Mouse (Mus musculus): ENCODE results near the gene Eif4b. TPM values are rescaled to one million over a fixed set of nuclear protein-coding genes. Genes with fewer than 3 reads are reported as not detected.

Gene Eif4b
- polyA plus RNA-seq, 1 experiment = 100 TPM

GRCm38 (mm10) chr15:102120530-102120929 lies 47.0 kb downstream of the Eif4b start:
- no peak overlapping the region for H3K4me3 ChIP-seq (ENCODE audit: insufficient read depth, low read length)
- no peak overlapping the region for H3K27ac ChIP-seq (ENCODE audit: insufficient read depth, low read length)
- TF ChIP-seq CTCF (IDR thresholded peaks at IDR 0.05; ENCODE audit: extremely low read depth, insufficient read depth, low read length) (no peak), POLR2A (IDR thresholded peaks at IDR 0.05; ENCODE audit: extremely low read depth, insufficient read depth, low read length) (no peak)
- H3K4me1 ChIP-seq (ENCODE audit: control insufficient read depth, insufficient read depth, low read length) = no peaks in the 10 kb centered on the region

DNA sequence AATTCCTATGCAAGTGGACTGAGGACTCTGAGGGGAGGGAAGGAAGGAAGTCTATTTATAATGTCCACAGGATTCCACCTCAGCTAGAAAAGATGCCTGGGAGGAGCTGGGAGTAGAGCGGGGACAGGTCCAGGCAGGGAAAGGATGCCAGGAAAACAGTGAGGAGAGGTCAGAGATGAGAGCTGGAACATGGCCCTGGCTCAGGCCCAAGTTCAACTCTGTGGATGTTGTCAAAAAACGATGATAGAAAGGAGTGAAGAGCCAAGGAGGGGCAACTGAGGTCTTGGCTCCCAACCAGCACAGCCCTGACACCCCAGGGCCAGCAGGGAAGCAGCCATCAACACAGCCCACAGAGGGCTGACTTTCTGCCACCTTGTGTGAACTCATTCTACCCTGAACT lies 52.7 kb downstream of the Eif4b start:
- TF ChIP-seq CTCF (IDR thresholded peaks at IDR 0.05; ENCODE audit: extremely low read depth, insufficient read depth, low read length) (no peak), POLR2A (IDR thresholded peaks at IDR 0.05; ENCODE audit: extremely low read depth, insufficient read depth, low read length) (no peak)
- Histone ChIP-seq H3K4me3 (ENCODE audit: insufficient read depth, low read length) (no peak overlapping the region), H3K4me1 (ENCODE audit: control insufficient read depth, insufficient read depth, low read length) (no peaks in the 10 kb centered on the region), H3K27ac (ENCODE audit: insufficient read depth, low read length) (no peak overlapping the region)

GRCm38 (mm10) chr15:102133314-102133713 lies 59.7 kb downstream of the Eif4b start:
- no peak overlapping the region for H3K27ac ChIP-seq (ENCODE audit: insufficient read depth, low read length)
- H3K4me3 ChIP-seq (ENCODE audit: insufficient read depth, low read length) = no peak overlapping the region
- TF ChIP-seq POLR2A (IDR thresholded peaks at IDR 0.05; ENCODE audit: extremely low read depth, insufficient read depth, low read length) = no peak
- TF ChIP-seq CTCF (IDR thresholded peaks at IDR 0.05; ENCODE audit: extremely low read depth, insufficient read depth, low read length) = no peak
- no peaks in the 10 kb centered on the region for H3K4me1 ChIP-seq (ENCODE audit: control insufficient read depth, insufficient read depth, low read length)

DNA sequence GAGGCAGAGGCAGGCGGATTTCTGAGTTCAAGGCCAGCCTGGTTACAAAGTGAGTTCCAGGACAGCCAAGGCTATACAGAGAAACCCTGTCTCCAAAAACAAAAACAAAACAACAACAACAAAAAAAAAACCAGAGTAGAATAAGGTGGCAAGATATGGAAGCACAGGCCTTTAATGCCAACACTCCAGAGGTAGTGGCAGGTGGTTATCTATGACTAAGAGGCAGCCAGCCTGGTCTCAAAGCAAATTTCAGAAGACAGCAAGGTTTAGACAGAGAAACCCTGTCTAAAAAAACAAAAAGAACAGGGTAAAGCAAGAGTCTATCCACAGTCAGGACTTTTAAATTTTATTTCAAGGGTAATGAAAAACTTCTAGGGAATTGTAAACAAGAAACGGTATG lies 61.1 kb downstream of the Eif4b start:
- H3K27ac ChIP-seq (ENCODE audit: insufficient read depth, low read length) = no peak overlapping the region
- peak overlapping the region; percentile 97; the same call in 1 of the 2 replicates for H3K4me3 ChIP-seq (ENCODE audit: insufficient read depth, low read length)
- no peaks in the 10 kb centered on the region for H3K4me1 ChIP-seq (ENCODE audit: control insufficient read depth, insufficient read depth, low read length)
- no peak for TF ChIP-seq CTCF (IDR thresholded peaks at IDR 0.05; ENCODE audit: extremely low read depth, insufficient read depth, low read length)
- no peak for TF ChIP-seq POLR2A (IDR thresholded peaks at IDR 0.05; ENCODE audit: extremely low read depth, insufficient read depth, low read length)

DNA sequence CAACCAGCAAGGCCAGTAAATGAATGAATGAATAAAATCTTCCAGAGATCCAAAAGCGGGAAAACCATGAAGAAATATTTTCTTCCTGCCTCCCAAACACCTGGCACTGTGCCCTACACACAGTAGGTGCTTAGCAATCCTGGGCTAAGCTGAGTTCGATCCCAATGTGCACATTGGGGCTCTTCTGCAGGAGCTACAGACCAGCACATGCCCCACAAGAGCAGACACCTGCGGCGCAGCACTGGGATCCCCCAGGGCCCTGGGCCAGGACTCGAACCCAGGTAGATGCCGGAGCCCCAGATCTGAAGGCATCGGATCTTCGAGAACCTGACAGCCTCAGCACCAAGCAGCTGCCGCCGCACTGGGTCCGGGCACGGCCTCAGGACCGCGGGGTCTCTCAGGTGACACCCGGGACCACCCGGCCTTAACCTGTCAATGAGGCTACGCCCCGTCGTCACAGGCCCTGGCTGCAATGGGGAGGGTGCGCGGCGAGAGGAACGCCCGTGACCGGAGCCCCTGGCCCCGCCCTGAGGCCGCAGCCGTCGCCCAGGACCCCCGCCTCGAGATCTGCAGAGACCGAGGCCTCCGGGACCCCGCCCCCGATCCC lies 62.1 kb downstream of the Eif4b start:
- Histone ChIP-seq H3K27ac (ENCODE audit: insufficient read depth, low read length) (no peak overlapping the region), H3K4me1 (ENCODE audit: control insufficient read depth, insufficient read depth, low read length) (no peaks in the 10 kb centered on the region), H3K4me3 (ENCODE audit: insufficient read depth, low read length) (peak overlapping the region; percentile 97)
- TF ChIP-seq CTCF (IDR thresholded peaks at IDR 0.05; ENCODE audit: extremely low read depth, insufficient read depth, low read length) (no peak), POLR2A (IDR thresholded peaks at IDR 0.05; ENCODE audit: extremely low read depth, insufficient read depth, low read length) (no peak)

DNA sequence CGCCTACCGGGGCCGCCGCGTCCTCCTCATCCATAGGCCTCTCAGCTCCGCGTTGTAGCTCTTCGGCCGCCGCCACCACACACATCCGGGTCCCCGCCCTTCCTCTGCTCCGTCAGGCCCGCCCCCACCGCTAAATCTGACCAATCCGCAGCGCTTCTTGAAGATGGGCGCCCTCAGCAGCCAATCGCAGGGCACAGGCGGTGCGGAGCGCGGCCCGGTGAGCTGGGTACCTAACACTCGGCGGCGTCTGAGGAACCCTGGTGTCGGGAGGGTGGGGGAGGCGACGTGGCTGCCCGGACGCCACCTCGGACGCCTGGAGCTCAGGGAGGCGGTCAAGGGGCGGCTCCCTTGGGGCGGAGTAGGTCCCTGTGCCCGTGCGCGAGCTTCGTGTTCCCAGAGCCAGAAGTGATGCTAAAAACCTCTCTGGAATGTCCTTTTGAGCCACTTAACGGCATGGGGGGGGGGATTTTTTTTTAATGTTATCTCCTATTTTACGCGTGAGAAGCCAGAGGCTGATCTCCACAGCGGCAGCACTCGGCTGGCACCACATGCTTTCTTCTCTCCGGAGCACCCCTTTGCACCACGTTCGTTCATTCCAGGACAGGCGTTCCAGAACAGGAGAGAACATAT lies 62.7 kb downstream of the Eif4b start, which contains the start of gene Spryd3:
Gene Spryd3, minus strand, starts transcription at position 106 of the 630 bp plus-strand sequence.
- Histone ChIP-seq H3K27ac (ENCODE audit: insufficient read depth, low read length) (no peak within 1 kb of the TSS; the same call in 1 of the 2 replicates), H3K4me3 (ENCODE audit: insufficient read depth, low read length) (peak within 1 kb of the TSS; percentile 97), H3K4me1 (ENCODE audit: control insufficient read depth, insufficient read depth, low read length) (no peaks in the 10 kb centered on the region)
- TF ChIP-seq CTCF (IDR thresholded peaks at IDR 0.05; ENCODE audit: extremely low read depth, insufficient read depth, low read length) = no peak
- TF ChIP-seq POLR2A (IDR thresholded peaks at IDR 0.05; ENCODE audit: extremely low read depth, insufficient read depth, low read length) = 0 out of 2 replicates have a peak, but pooled peaks have one; percentile 35

GRCm38 (mm10) chr15:102141120-102141519 lies 67.5 kb downstream of the Eif4b start:
- Histone ChIP-seq H3K4me1 (ENCODE audit: control insufficient read depth, insufficient read depth, low read length) (peaks cover 3% of the 10 kb centered on the region; the same call in 1 of the 2 replicates), H3K4me3 (ENCODE audit: insufficient read depth, low read length) (no peak overlapping the region), H3K27ac (ENCODE audit: insufficient read depth, low read length) (no peak overlapping the region)
- TF ChIP-seq POLR2A (IDR thresholded peaks at IDR 0.05; ENCODE audit: extremely low read depth, insufficient read depth, low read length) = no peak
- TF ChIP-seq CTCF (IDR thresholded peaks at IDR 0.05; ENCODE audit: extremely low read depth, insufficient read depth, low read length) = no peak

DNA sequence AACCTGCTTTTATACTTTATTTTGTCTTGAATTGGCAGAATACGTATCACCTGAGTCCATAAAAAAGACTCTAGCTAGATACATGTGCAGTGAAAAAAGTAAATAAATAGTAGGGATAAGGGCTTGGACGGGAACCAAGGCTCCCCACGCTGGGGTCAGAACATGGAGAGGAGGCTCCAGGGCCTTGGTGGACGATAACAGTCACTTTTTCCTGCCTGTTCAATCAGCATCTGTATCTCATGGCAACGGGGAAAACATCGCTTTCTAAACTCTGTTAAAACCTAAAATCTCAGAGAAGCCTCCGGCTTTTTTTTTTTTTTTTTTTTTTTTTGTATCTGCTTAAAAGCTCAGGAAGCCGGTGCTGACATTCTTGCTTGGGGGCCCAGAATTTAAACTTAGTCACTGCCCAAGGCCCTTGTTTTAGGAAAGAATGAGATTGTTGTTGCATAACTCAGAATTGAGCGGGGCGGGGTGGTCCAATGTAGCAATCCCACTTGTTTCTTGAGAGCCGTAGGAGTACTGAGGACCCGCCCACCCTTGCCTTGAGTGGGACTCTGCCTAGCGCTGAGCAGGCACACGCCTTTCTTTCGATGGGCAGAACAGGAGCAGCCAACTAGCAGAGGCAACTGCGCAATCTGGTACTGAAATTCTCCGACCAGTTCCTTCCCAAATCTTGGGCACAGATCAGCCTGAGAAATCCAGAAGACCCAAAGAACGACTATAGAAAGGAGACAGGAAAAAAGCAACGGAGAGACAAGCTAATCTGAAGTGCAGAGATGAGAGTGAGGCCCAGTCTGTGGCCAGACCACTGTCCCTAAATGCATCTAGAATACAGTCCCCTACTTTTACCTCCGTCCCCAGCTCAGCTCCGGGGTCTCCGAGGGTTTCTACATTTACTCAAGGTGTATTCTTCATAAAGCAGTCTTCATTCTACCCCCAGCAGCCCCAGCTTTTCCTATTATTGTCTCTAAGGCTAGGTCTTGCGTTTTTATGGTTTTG lies 69.6 kb downstream of the Eif4b start:
- Histone ChIP-seq H3K4me3 (ENCODE audit: insufficient read depth, low read length) (peak overlapping the region; percentile 47; the same call in 1 of the 2 replicates), H3K4me1 (ENCODE audit: control insufficient read depth, insufficient read depth, low read length) (peaks cover 3% of the 10 kb centered on the region; the same call in 1 of the 2 replicates), H3K27ac (ENCODE audit: insufficient read depth, low read length) (no peak overlapping the region)
- no peak for TF ChIP-seq CTCF (IDR thresholded peaks at IDR 0.05; ENCODE audit: extremely low read depth, insufficient read depth, low read length)
- 0 out of 2 replicates have a peak, but pooled peaks have one; percentile 37 for TF ChIP-seq POLR2A (IDR thresholded peaks at IDR 0.05; ENCODE audit: extremely low read depth, insufficient read depth, low read length)

DNA sequence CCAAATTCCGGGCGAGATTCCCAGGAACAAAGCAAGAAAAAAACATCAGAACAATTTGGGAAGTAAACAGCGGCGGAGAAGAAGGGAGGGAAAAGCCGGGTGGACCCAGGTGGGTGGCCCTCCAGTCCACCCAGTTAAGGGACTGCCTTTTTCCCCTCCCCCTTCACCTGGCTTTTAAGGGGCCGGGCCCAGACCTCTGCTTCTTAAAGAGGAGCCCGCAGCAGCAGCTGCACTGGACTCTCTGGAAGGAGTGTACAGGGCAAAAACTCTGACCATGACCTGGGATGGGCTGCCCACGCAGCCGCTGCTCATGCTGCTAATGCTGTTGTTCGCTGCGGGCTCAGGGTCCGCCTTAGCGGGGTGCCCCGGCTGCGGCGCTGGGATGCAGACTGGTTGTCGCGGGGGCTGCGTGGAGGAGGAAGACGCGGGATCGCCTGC lies 70.7 kb downstream of the Eif4b start, which contains the start of gene Igfbp6:
Gene Igfbp6, plus strand, starts transcription at position 89 of the 438 bp plus-strand sequence.
- TF ChIP-seq CTCF (IDR thresholded peaks at IDR 0.05; ENCODE audit: extremely low read depth, insufficient read depth, low read length) = no peak
- TF ChIP-seq POLR2A (IDR thresholded peaks at IDR 0.05; ENCODE audit: extremely low read depth, insufficient read depth, low read length) = no peak
- H3K4me3 ChIP-seq (ENCODE audit: insufficient read depth, low read length) = peak within 1 kb of the TSS; percentile 47

More for the DNA sequence above, 70.7 kb downstream of the Eif4b start, which contains the start of gene Igfbp6:
- H3K4me1 ChIP-seq (ENCODE audit: control insufficient read depth, insufficient read depth, low read length) = peaks cover 3% of the 10 kb centered on the region; the same call in 1 of the 2 replicates
- peak within 1 kb of the TSS; percentile 68 for H3K27ac ChIP-seq (ENCODE audit: insufficient read depth, low read length)

Measured in cortical plate, adult 2 months (tissue).